Mouse (Mus musculus) forebrain, embryonic 16.5 days (tissue): ENCODE measurements around the gene Ccdc27. TPM values are rescaled to one million over a fixed set of nuclear protein-coding genes. Genes with fewer than 3 reads are reported as not detected.

Experiments used
- ATAC-seq: fragments of 200-750 bp; cut with Nextera tagmentation; 2 replicates; pipeline ENCODE4 v1.8.0; 2017; ENCODE audit warnings: mild to moderate bottlenecking, moderate library complexity
- H3K27ac ChIP-seq: fragments of 300-500 bp; sonication (generic); 2 replicates; pipeline ENCODE4 v1.5.1; 2014; ENCODE audit warnings: low read length, control low read depth
- H3K27me3 ChIP-seq: fragments of 300-500 bp; sonication (generic); replicated peaks from 2 replicates; pipeline ENCODE4 v1.6.1; 2014; ENCODE audit warnings: low read length; ENCODE audit not compliant: control insufficient read depth, insufficient read depth
- H3K36me3 ChIP-seq: fragments of 300-500 bp; sonication (generic); 2 replicates; pipeline ENCODE4 v1.6.1; 2014; ENCODE audit not compliant: control insufficient read depth, insufficient read depth
- H3K4me1 ChIP-seq: fragments of 300-500 bp; sonication (generic); replicated peaks from 2 replicates; pipeline ENCODE4 v1.6.1; 2014; ENCODE audit warnings: low read length; ENCODE audit not compliant: control insufficient read depth, insufficient read depth
- H3K4me2 ChIP-seq: fragments of 300-500 bp; sonication (generic); 2 replicates; pipeline ENCODE4 v1.6.1; 2014; ENCODE audit warnings: mild to moderate bottlenecking, low read length, control low read depth
- H3K4me3 ChIP-seq: fragments of 300-500 bp; sonication (generic); replicated peaks from 2 replicates; pipeline ENCODE4 v1.5.1; 2014; ENCODE audit warnings: mild to moderate bottlenecking, low read length, control low read depth
- H3K9ac ChIP-seq: fragments of 300-500 bp; sonication (generic); replicated peaks from 2 replicates; pipeline ENCODE4 v1.6.1; 2014; ENCODE audit warnings: low read depth, low read length, control low read depth
- H3K9me3 ChIP-seq: fragments of 300-500 bp; sonication (generic); 2 replicates; pipeline ENCODE4 v1.6.1; 2016; ENCODE audit warnings: low read length; ENCODE audit not compliant: control insufficient read depth
- WGBS: fragments of 180-500 bp; shearing (Covaris S2); extraction: QIAGEN DNeasy Blood & Tissue Kit; methylation state at CpG from one replicate; pipeline ENCODE4 v1.1.7; 2014; 5-methylcytosine and 5-hydroxymethylcytosine counted together
- polyA plus RNA-seq: library from polyadenylated mRNA; unstranded; fragments of >200 nt; fragmentation: Nextera tagmentation; extraction: Ambion mirVana; gene quantifications from 2 replicates; pipeline ENCODE4 v1.2.1, GENCODE M21; 2015

Gene Ccdc27
- polyA plus RNA-seq, 1 experiment from 2014 or later, result not detected

DNA sequence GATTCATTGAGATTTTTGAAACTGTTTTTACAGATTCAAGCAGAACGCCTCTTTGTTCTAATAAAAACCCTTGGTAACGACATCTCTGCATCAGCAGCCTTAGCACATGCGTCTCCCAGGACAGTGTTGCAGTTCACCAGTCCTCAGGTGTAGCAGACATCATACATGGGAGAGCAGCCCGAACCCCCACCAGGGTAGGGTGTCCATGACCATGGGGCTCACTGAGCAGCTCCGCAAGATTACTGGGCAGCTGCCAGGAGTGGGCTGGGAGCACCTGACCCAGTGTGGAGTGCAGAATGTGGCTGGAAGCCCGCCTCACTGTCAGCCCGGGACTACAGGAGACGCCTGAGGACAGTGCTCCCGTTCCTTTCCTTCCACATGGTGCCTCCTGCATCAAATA is 21.0 kb downstream of the Ccdc27 start:
- no peak overlapping the region for H3K4me2 ChIP-seq
- peaks cover 34% of the 10 kb centered on the region for H3K36me3 ChIP-seq
- no peak for ATAC-seq
- H3K4me1 ChIP-seq, result peaks cover 7% of the 10 kb centered on the region
- H3K4me3 ChIP-seq, result no peak overlapping the region
- WGBS, result 94% methylated on average over 9 of the region's 9 CpGs
- H3K27me3 ChIP-seq, result peaks cover 10% of the 10 kb centered on the region
- no peak overlapping the region for H3K9ac ChIP-seq
- no peaks in the 10 kb centered on the region for H3K9me3 ChIP-seq
- no peak overlapping the region for H3K27ac ChIP-seq

DNA sequence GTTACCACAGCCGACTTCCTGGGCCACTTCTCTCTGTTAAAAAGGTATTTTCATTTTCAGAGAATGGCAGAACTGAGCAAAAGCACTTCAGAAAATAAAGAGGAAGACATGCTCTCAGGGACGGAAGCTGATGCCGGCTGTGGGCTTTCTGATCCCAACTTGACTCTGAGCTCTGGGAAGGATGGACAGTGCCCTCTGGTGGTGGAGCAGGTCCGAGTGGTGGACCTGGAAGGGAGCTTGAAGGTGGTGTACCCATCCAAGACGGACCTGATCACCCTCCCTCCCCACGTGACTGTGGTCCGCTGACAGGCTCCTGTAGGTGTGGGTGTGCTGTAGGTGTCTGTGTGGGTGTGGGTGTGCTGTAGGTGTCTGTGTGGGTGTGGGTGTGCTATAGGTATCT is 22.9 kb downstream of the Ccdc27 start:
- Histone ChIP-seq H3K4me1 (no peaks in the 10 kb centered on the region), H3K9ac (no peak overlapping the region), H3K27me3 (peaks cover 3% of the 10 kb centered on the region; the same call in 1 of the 2 replicates), H3K36me3 (peaks cover 38% of the 10 kb centered on the region), H3K4me3 (no peak overlapping the region), H3K4me2 (no peak overlapping the region), H3K27ac (no peak overlapping the region), H3K9me3 (no peaks in the 10 kb centered on the region)
- no peak for ATAC-seq
- WGBS, result 68% methylated on average over 7 of the region's 7 CpGs

DNA sequence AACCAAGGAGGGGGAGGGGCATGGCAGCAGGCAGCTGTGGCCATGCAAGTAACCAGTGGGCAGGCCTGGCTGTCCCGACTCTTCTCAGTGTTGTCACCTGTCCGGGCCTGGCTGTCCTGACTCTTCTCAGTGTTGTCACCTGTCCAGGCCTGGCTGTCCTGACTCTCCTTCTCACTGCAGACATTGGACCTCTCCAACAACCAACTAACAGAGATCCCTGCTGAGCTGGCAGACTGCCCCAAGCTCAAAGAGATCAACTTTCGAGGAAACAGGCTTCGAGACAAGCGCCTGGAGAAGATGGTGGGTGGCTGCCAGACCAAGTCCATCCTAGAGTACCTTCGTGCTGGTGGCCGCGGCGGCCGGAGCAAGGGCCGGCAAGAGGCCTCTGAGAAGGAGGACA is 27.0 kb downstream of the Ccdc27 start:
- peaks cover 26% of the 10 kb centered on the region for H3K36me3 ChIP-seq
- H3K9ac ChIP-seq, result no peak overlapping the region
- WGBS, result 91% methylated on average over 11 of the region's 11 CpGs
- H3K27ac ChIP-seq, result no peak overlapping the region
- H3K4me1 ChIP-seq, result peaks cover 19% of the 10 kb centered on the region
- H3K4me3 ChIP-seq, result no peak overlapping the region
- H3K4me2 ChIP-seq, result no peak overlapping the region
- no peaks in the 10 kb centered on the region for H3K9me3 ChIP-seq
- no peaks in the 10 kb centered on the region for H3K27me3 ChIP-seq
- ATAC-seq, result no peak

DNA sequence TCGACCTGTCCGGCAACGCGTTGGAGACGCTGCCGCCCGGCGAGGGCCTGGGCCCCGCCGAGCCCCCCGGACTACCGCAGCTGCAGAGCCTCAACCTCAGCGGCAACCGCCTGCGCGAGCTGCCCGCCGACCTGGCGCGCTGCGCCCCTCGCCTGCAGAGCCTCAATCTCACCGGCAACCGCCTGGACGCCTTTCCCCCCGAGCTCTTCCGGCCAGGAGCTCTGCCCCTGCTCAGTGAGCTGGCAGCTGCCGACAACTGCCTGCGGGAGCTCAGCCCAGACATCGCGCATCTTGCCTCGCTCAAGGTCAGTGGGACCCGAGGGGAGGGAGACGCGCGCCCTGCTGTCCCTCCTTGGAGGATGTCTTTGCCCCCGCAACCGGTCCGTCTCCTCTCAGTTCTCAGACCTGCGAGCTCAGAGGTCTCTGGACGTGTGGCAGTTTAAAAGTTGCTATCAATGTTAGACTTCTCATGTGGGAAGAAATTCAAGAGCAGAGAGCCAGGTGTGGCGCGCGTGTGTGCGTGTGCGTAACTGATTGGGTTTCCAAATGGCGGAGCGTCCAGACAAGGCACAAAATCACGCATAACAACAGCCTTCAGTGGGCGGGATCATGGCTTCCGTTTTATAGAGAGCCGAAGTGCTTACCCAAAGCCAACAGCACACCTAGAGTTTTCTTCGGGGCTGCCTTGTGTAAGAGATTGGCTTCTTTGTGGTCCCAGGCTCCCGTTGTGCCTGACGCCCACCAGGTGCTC is 30.2 kb downstream of the Ccdc27 start:
- H3K36me3 ChIP-seq, result peaks cover 14% of the 10 kb centered on the region
- ATAC-seq, result no peak
- H3K9ac ChIP-seq, result peak overlapping the region; percentile 88

DNA sequence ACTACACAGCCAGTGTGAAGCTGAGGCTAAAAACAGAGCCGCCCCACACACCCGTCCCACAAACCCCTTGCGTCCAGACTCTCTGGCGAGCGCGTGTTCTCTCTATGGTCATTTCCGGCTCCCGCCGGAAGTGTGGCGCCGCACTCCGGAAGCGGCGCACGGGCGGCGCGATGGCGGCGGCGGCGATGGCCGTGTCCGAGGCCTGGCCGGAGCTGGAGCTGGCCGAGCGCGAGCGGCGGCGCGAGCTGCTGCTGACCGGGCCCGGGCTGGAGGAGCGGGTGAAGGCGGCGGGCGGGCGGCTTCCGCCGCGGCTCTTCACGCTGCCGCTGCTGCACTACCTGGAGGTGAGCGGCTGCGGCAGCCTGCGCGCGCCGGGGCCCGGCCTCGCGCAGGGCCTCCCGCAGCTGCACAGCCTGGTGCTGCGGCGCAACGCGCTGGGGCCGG is 30.8 kb downstream of the Ccdc27 start, which contains the start of gene Lrrc47:
Gene Lrrc47 (plus strand): TSS at position 86 of the 444 bp plus-strand sequence.
- WGBS, result 0% methylated on average over 46 of the region's 59 CpGs
- Histone ChIP-seq H3K9me3 (no peaks in the 10 kb centered on the region), H3K4me3 (peak within 1 kb of the TSS; percentile 98), H3K4me2 (peak within 1 kb of the TSS; percentile 100), H3K9ac (peak within 1 kb of the TSS; percentile 88), H3K4me1 (peaks cover 19% of the 10 kb centered on the region), H3K27me3 (no peaks in the 10 kb centered on the region), H3K27ac (peak within 1 kb of the TSS; percentile 0; the same call in 1 of the 2 replicates), H3K36me3 (peaks cover 8% of the 10 kb centered on the region)
- peak; percentile 96 for ATAC-seq

More for the DNA sequence above, 30.2 kb downstream of the Ccdc27 start:
- H3K9me3 ChIP-seq, result no peaks in the 10 kb centered on the region
- 0 out of 2 replicates have a peak overlapping the region, but pooled peaks have one; percentile 0 for H3K27ac ChIP-seq
- 2% methylated on average over 55 of the region's 55 CpGs for WGBS
- peak overlapping the region; percentile 98 for H3K4me3 ChIP-seq
- H3K27me3 ChIP-seq, result no peaks in the 10 kb centered on the region
- peak overlapping the region; percentile 100 for H3K4me2 ChIP-seq
- peaks cover 19% of the 10 kb centered on the region for H3K4me1 ChIP-seq

GRCm38 (mm10) chr4:154010907-154011645 is 31.4 kb downstream of the Ccdc27 start:
- Histone ChIP-seq H3K4me2 (peak overlapping the region; percentile 51), H3K9me3 (no peaks in the 10 kb centered on the region), H3K4me3 (peak overlapping the region; percentile 98), H3K27me3 (no peaks in the 10 kb centered on the region), H3K9ac (peak overlapping the region; percentile 88), H3K27ac (peak overlapping the region; percentile 0; the same call in 1 of the 2 replicates), H3K36me3 (peaks cover 6% of the 10 kb centered on the region), H3K4me1 (peaks cover 19% of the 10 kb centered on the region)
- ATAC-seq, result peak; percentile 1; the same call in 1 of the 2 replicates
- WGBS, result 27% methylated on average over 13 of the region's 13 CpGs

DNA sequence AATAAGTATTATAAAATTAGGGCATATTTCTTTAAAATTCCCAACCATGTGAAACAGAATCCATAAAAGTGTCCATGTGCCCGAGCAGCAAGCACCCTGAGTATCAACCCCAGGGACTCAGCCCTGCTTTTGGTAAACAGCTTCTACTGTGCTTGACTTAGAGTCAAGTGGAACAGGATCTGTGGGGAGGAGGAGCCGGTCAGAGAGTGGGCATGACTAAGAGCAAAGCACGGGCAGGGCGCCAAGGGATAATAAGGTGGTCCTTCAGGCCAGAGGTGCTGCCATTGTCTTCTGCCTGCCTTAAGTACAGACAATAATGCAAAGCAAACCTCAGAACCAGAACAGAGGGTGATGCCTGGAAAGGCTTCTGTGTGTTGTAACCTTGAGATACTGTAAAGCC is 34.7 kb downstream of the Ccdc27 start:
- ATAC-seq, result no peak
- Histone ChIP-seq H3K4me1 (peaks cover 5% of the 10 kb centered on the region), H3K9me3 (no peaks in the 10 kb centered on the region), H3K4me2 (no peak overlapping the region), H3K9ac (no peak overlapping the region), H3K4me3 (no peak overlapping the region), H3K27me3 (no peaks in the 10 kb centered on the region), H3K36me3 (peaks cover 14% of the 10 kb centered on the region), H3K27ac (no peak overlapping the region)
- WGBS, result 81% methylated on average over 4 of the region's 4 CpGs

DNA sequence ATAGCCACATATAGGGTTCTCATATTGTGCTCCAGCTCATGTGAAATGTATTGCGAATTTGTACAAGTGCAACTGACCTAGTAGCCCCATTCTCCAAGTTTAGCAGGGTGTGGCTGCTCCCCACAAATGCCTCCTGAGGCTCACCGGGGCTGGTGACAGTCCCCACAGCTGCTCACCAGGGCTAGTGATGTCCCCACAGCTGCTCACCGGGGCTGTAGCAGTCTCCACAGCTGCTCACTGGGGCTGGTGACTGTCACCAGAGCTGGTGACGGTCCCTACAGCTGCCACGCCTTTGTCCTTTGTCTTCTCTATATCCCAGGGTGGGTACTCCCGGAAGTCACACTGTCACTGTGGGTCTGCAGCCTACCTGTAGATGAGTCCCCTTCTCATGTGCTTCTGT is 36.2 kb downstream of the Ccdc27 start:
- no peak for ATAC-seq
- no peak overlapping the region for H3K27ac ChIP-seq
- no peak overlapping the region for H3K9ac ChIP-seq
- no peaks in the 10 kb centered on the region for H3K9me3 ChIP-seq
- H3K4me3 ChIP-seq, result no peak overlapping the region
- H3K27me3 ChIP-seq, result no peaks in the 10 kb centered on the region
- H3K4me1 ChIP-seq, result no peaks in the 10 kb centered on the region
- no peak overlapping the region for H3K4me2 ChIP-seq
- 93% methylated on average over 6 of the region's 6 CpGs for WGBS
- H3K36me3 ChIP-seq, result peaks cover 18% of the 10 kb centered on the region

- whole genome bisulfite sequencing, result 89% methylated on average over 5 of the region's 5 CpGs
- no peak for ATAC-seq
These were observed 37.0 kb downstream of the Ccdc27 start for GRCm38 (mm10) chr4:154005488-154005887.

More at GRCm38 (mm10) chr4:154005488-154005887, 37.0 kb downstream of the Ccdc27 start:
- Histone ChIP-seq H3K4me3 (no peak overlapping the region), H3K9ac (no peak overlapping the region), H3K9me3 (no peaks in the 10 kb centered on the region), H3K36me3 (peaks cover 18% of the 10 kb centered on the region), H3K27ac (no peak overlapping the region), H3K4me2 (no peak overlapping the region), H3K4me1 (no peaks in the 10 kb centered on the region), H3K27me3 (no peaks in the 10 kb centered on the region)
